Mouse (Mus musculus) regulatory T cell (primary cell): ENCODE data around the gene Stfa2l1.
"Not testable (repeated sequence)": the region's sequence is repeated elsewhere in the genome, so short reads cannot be mapped to it uniquely, and the experiment has no call there.

Experiments
- in situ Hi-C: fragments of 300-600 bp; cut with MboI, MseI; formaldehyde crosslinking; loops from one replicate; pipeline ENCODE4 v1.15.1; 2025; ENCODE audit warnings: high pct_unique_total_duplicates

The Stfa2l1 gene

GRCm38 (mm10) chr16:36156402-36156975, at the start of gene Stfa2l1:
Stfa2l1 (plus strand) TSS chr16:36156811.
- in situ Hi-C loops: no loop called here

- in situ Hi-C loops: not testable (repeated sequence)
These were observed 45.1 kb upstream of the Stfa2l1 start for GRCm38 (mm10) chr16:36111486-36111885.

- in situ Hi-C loops: not testable (repeated sequence)
These were observed 40.9 kb upstream of the Stfa2l1 start for GRCm38 (mm10) chr16:36115751-36116150.

- in situ Hi-C loops: no loop called here
These were observed 28.5 kb upstream of the Stfa2l1 start for GRCm38 (mm10) chr16:36128092-36128491.

- in situ Hi-C loops: no loop called here
These were observed 25.5 kb upstream of the Stfa2l1 start, which contains the start of gene Csta1 for GRCm38 (mm10) chr16:36131141-36131540. Csta1 (minus strand) TSS chr16:36131241.

- in situ Hi-C loops: no loop called here
These were observed 18.4 kb upstream of the Stfa2l1 start for GRCm38 (mm10) chr16:36138201-36138600.

GRCm38 (mm10) chr16:36167841-36168240, 11.2 kb downstream of the Stfa2l1 start:
- in situ Hi-C loops: not testable (repeated sequence)

GRCm38 (mm10) chr16:36176108-36176507, 19.5 kb downstream of the Stfa2l1 start:
- in situ Hi-C loops: no loop called here

GRCm38 (mm10) chr16:36179910-36180309, 23.3 kb downstream of the Stfa2l1 start:
- in situ Hi-C loops: no loop called here

- in situ Hi-C loops: not testable (repeated sequence)
These were observed 27.3 kb downstream of the Stfa2l1 start, which contains the start of gene Gm5483 for GRCm38 (mm10) chr16:36183912-36184311. Gm5483 (plus strand) TSS chr16:36184212.

GRCm38 (mm10) chr16:36199226-36199625, 42.6 kb downstream of the Stfa2l1 start:
- in situ Hi-C loops: loop anchor here (10.0 kb wide), 1 partner anchor 1836 kb away; no protein-coding TSS in a partner anchor

- in situ Hi-C loops: loop anchor here (10.0 to 25.0 kb wide), 2 partner anchors 933 to 1741 kb away; no protein-coding TSS in a partner anchor
These were observed 47.2 kb downstream of the Stfa2l1 start for GRCm38 (mm10) chr16:36203846-36204245.

GRCm38 (mm10) chr16:36205684-36206083, 49.1 kb downstream of the Stfa2l1 start:
- in situ Hi-C loops: loop anchor here (10.0 to 25.0 kb wide), 2 partner anchors 932 to 1739 kb away; no protein-coding TSS in a partner anchor

- in situ Hi-C loops: loop anchor here (10.0 to 25.0 kb wide), 2 partner anchors 927 to 1735 kb away; no protein-coding TSS in a partner anchor
These were observed 53.4 kb downstream of the Stfa2l1 start, which contains the start of gene Gm5416 for GRCm38 (mm10) chr16:36209967-36210453. Gm5416 (plus strand) TSS chr16:36210403.
